Mouse (Mus musculus): ENCODE results near the gene Med26. TPM values are rescaled to one million over a fixed set of nuclear protein-coding genes. Genes with fewer than 3 reads are reported as not detected.

Gene Med26
- total and polyA plus RNA-seq, 3 experiments = 14.1 to 28.3 TPM; not detected in 1

GRCm38 (mm10) chr8:72504637-72505314 lies 43.3 kb downstream of the Med26 start:
- Histone ChIP-seq H3K9me3 (replicated peaks; ENCODE audit: insufficient read depth, low read length) (no peaks in the 10 kb centered on the region), H3K36me3 (ENCODE audit: control insufficient read depth in 1 of 2, insufficient read depth in 2 of 2, low read length in 2 of 2) (peaks cover 2 to 17% of the 10 kb centered on the region in 2 experiments), H3K4me3 (ENCODE audit: control insufficient read depth in 1 of 2, insufficient read depth in 1 of 2, low read depth in 2 of 2, low read length in 2 of 2) (no peak overlapping the region), H3K9ac (ENCODE audit: control insufficient read depth, low read depth, low read length, poor library complexity, severe bottlenecking) (no peak overlapping the region), H3K79me2 (ENCODE audit: control insufficient read depth, insufficient read depth, low read length, poor library complexity) (peaks cover 74% of the 10 kb centered on the region), H3K4me1 (ENCODE audit: control insufficient read depth in 1 of 2, insufficient read depth in 2 of 2, low read length in 2 of 2) (peaks cover 17 to 18% of the 10 kb centered on the region in 2 experiments), H3K27me3 (ENCODE audit: control insufficient read depth in 1 of 2, insufficient read depth in 2 of 2, low read length in 2 of 2) (no peaks in the 10 kb centered on the region), H3K27ac (ENCODE audit: control insufficient read depth, low read depth, low read length) (no peak overlapping the region)
- TF ChIP-seq MAZ (IDR thresholded peaks at IDR 0.05; ENCODE audit: low read depth, low read length) (no peak), TCF12 (IDR thresholded peaks at IDR 0.05; ENCODE audit: low read depth, low read length) (peak; percentile 16; the same call in 1 of the 2 replicates), TAL1 (IDR thresholded peaks at IDR 0.05; ENCODE audit: low read length) (peak; percentile 59), EP300 (IDR thresholded peaks at IDR 0.05; ENCODE audit: low read depth in 1 of 2, low read length in 2 of 2) (peak; percentile 19 to 56; a peak in 2 of 4 replicates), GATA1 (IDR thresholded peaks at IDR 0.05; ENCODE audit: low read depth, low read length) (peak; percentile 68), CHD2 (IDR thresholded peaks at IDR 0.05; ENCODE audit: low read length) (no peak), RCOR1 (IDR thresholded peaks at IDR 0.05; ENCODE audit: low read depth, low read length) (peak; percentile 50; the same call in 1 of the 2 replicates)
- no peak for DNase-seq (ENCODE audit: low read depth, low spot score)

GRCm38 (mm10) chr8:72504137-72504536 lies 43.9 kb downstream of the Med26 start:
- Histone ChIP-seq H3K9me3 (replicated peaks; ENCODE audit: insufficient read depth, low read length) (no peaks in the 10 kb centered on the region), H3K36me3 (ENCODE audit: control insufficient read depth in 1 of 2, insufficient read depth in 2 of 2, low read length in 2 of 2) (peaks cover 2 to 17% of the 10 kb centered on the region in 2 experiments), H3K9ac (ENCODE audit: control insufficient read depth, low read depth, low read length, poor library complexity, severe bottlenecking) (no peak overlapping the region), H3K4me3 (ENCODE audit: control insufficient read depth in 1 of 2, insufficient read depth in 1 of 2, low read depth in 2 of 2, low read length in 2 of 2) (no peak overlapping the region), H3K27ac (ENCODE audit: control insufficient read depth, low read depth, low read length) (no peak overlapping the region), H3K79me2 (ENCODE audit: control insufficient read depth, insufficient read depth, low read length, poor library complexity) (peaks cover 71% of the 10 kb centered on the region), H3K27me3 (ENCODE audit: control insufficient read depth in 1 of 2, insufficient read depth in 2 of 2, low read length in 2 of 2) (no peaks in the 10 kb centered on the region), H3K4me1 (ENCODE audit: control insufficient read depth in 1 of 2, insufficient read depth in 2 of 2, low read length in 2 of 2) (peaks cover 14 to 17% of the 10 kb centered on the region in 2 experiments)
- no peak for DNase-seq (ENCODE audit: low read depth, low spot score)
- TF ChIP-seq USF2 (IDR thresholded peaks at IDR 0.05; ENCODE audit: borderline replicate concordance in 1 of 2, insufficient read depth in 1 of 2, low read depth in 1 of 2, low read length in 2 of 2) (no peak), BHLHE40 (IDR thresholded peaks at IDR 0.05; ENCODE audit: borderline replicate concordance, low read depth, low read length) (no peak), KAT2A (conservative IDR thresholded peaks at IDR 0.05; ENCODE audit: low read depth, low read length) (no peak), ZKSCAN1 (IDR thresholded peaks at IDR 0.05; ENCODE audit: low read depth, low read length) (no peak), EP300 (IDR thresholded peaks at IDR 0.05; ENCODE audit: low read depth in 1 of 2, low read length in 2 of 2) (no peak), E2F4 (IDR thresholded peaks at IDR 0.05; ENCODE audit: borderline replicate concordance, low read depth, low read length) (no peak), RAD21 (IDR thresholded peaks at IDR 0.05; ENCODE audit: low read depth, low read length) (no peak), UBTF (IDR thresholded peaks at IDR 0.05; ENCODE audit: borderline replicate concordance, insufficient read depth, low read depth, low read length) (no peak), MAFK (IDR thresholded peaks at IDR 0.05; ENCODE audit: borderline replicate concordance, low read depth, low read length) (no peak), JUND (IDR thresholded peaks at IDR 0.05; ENCODE audit: low read depth, low read length) (no peak), ZC3H11A (IDR thresholded peaks at IDR 0.05; ENCODE audit: low read depth, low read length) (no peak), MAZ (IDR thresholded peaks at IDR 0.05; ENCODE audit: low read depth, low read length) (no peak), POLR2AphosphoS2 (IDR thresholded peaks at IDR 0.05; ENCODE audit: low read length) (no peak), RCOR1 (IDR thresholded peaks at IDR 0.05; ENCODE audit: low read depth, low read length) (no peak), MAX (IDR thresholded peaks at IDR 0.05; ENCODE audit: low read length) (no peak), ZNF384 (IDR thresholded peaks at IDR 0.05; ENCODE audit: low read depth, low read length) (no peak), CHD2 (IDR thresholded peaks at IDR 0.05; ENCODE audit: low read length) (no peak), TAL1 (IDR thresholded peaks at IDR 0.05; ENCODE audit: low read length) (no peak), HCFC1 (IDR thresholded peaks at IDR 0.05; ENCODE audit: low read depth, low read length) (no peak), MYC (IDR thresholded peaks at IDR 0.05; ENCODE audit: low read depth, low read length) (no peak)
